Mouse (Mus musculus): ENCODE measurements around the gene Slc25a22. TPM values are rescaled to one million over a fixed set of nuclear protein-coding genes. Genes with fewer than 3 reads are reported as not detected.

Slc25a22 gene
- total RNA-seq, 2 experiments from 2014 or later, result 110 to 120 TPM

- peak; percentile 81 to 86 for DNase-seq
Observed at GRCm38 (mm10) chr7:141435129-141435855, 2.4 kb downstream of the Slc25a22 start.

GRCm38 (mm10) chr7:141434464-141434863 is 3.2 kb downstream of the Slc25a22 start:
- peak; percentile 72 to 77 for DNase-seq

GRCm38 (mm10) chr7:141433517-141434400 is 3.9 kb downstream of the Slc25a22 start:
- no peak for DNase-seq

DNA sequence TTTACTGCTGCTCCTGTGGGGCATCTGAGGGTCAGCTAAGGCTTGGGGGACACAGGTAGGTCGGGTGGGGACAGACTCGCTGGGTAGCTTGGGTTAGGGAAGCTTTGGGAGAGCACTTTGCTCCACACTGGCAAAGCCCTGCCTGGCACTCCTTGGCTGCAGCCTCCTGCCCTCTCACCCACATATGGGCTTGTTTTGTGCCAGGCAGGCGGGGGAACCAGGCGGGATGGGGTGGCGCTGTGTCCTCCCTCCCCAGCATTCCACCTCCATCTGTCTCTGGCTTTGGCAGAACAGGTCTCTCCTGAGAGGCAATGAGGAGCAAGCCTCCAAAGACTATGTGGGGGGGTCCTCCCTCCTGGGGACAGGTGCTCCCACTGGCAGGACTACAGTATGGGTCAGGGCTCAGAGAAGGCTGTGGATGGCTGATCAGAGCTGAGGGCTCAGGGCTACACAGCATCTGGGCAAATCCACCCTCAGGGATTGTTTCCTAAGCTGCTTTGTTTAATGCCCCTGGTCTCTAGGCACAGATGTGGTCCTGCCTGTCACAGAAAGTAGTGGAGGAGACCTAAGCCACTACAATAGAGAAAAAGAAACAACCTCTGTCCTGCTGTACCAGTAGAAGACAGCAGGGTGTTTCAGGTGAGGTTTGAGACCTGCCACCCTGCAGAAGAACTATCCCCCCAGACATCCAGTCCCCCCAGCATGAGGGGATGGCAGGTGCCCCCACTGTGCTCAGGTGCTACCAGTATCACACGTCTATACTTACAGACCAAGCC is 4.8 kb downstream of the Slc25a22 start:
- DNase-seq, result peak; percentile 82 to 88

GRCm38 (mm10) chr7:141432186-141432611 is 5.5 kb downstream of the Slc25a22 start:
- DNase-seq, result peak; percentile 89 to 92

GRCm38 (mm10) chr7:141431434-141432185 is 6.1 kb downstream of the Slc25a22 start:
- DNase-seq, result no peak

GRCm38 (mm10) chr7:141430585-141431240 is 7.0 kb downstream of the Slc25a22 start:
- no peak for DNase-seq

- peak; percentile 62 to 70 for DNase-seq
Observed at GRCm38 (mm10) chr7:141429840-141430584, 7.7 kb downstream of the Slc25a22 start.

DNA sequence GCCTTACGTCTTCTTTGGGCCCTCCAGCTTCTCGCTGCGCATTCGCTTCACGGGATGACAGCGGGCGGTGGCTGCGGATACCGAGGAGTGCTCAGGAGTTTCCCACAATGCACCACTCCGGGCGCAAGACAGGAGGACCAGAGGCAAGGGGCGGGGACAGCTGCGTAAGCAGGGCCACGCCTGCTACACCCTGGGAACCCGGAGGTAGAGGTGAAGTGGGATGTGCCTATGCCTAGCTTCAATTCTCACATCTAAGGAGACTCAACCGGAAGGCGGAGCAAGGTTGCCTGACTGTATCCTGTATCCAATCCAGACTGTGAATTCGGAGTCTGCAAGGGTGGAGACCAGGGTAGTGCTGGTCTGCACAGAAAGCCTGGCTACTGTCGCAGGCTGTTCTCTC is 8.4 kb downstream of the Slc25a22 start, which contains the start of gene Cend1:
TSS of gene Cend1 (minus strand) at position 182 of the 400 bp plus-strand sequence.
- DNase-seq, result peak; percentile 57 to 66

DNA sequence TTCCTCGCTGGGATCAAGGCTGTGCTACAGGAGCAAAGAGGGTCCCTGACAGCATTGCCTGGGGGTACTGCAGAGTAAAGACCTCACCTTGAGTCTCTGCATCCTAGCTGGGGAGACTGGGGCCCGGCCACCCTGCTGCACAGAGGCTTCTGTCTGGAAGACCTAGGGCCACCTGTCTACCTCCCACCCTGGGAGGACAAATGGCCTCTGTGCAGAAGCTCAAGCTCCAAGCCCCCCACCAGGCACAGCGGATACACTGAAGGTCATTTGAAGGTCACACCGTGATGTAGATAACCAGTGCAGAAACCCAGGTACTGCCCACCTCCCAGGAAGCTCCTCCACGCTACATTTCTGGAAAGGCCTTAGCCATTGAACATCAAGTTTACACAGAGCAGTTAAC is 9.0 kb downstream of the Slc25a22 start:
- DNase-seq, result no peak

GRCm38 (mm10) chr7:141426948-141427730 is 10.6 kb downstream of the Slc25a22 start:
- no peak for DNase-seq

DNA sequence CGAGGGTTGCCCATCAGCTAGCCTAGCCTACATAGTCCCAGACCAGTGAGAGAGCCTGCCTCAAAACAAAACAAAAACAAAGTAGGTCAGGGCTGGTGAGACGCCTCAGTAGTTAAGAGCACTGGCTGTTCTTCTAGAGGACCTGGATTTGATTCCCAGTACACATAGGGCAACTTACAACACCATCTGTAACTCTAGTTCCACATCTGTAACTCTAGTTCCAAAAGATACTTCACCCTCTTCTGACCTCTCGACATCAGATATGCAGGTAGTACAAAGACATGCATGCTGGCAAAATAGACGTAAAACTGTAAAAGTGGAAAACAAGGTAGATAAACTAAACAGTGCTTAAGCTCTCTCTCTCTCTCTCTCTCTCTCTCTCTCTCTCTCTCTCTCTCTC is 13.9 kb downstream of the Slc25a22 start:
- DNase-seq, result no peak

GRCm38 (mm10) chr7:141420030-141420702 is 17.5 kb downstream of the Slc25a22 start:
- DNase-seq, result no peak

- DNase-seq, result peak; percentile 50 to 55
Observed at GRCm38 (mm10) chr7:141418970-141419369, 18.7 kb downstream of the Slc25a22 start.

- DNase-seq, result no peak
Observed at GRCm38 (mm10) chr7:141417731-141418681, 19.7 kb downstream of the Slc25a22 start.

DNA sequence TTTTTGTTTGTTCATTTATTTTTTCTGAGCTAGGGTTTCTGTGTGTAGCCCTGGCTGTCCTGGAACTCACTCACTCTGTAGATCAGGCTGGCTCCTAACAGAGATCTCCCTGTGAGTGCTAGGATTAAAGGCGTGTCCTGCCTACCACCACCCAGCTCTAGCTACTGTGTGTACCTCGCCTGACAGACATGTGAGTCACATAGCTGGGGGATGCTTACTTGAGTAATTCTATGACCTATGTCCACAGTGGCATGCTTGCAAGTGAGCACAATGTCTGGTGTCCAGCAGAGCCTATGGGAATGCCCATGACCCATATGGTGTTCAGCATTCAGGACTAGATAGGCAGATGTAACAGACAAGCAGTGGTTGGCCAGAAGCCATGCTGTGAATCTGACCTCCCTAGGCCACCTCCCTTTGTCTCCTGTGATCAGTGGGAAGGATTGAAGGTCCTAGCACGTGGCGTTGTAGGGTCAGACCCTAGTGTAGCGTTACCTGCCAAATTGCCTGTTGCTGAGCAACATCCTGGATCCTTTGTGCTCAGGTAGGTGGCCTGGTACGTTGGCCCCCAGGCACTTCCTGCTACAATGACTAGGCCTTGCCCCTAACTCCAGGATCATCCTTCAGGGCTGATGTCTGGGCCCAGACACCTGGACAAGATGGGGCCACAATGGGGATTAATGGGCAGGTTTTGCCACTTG is 21.4 kb downstream of the Slc25a22 start:
- no peak for DNase-seq
